ENCODE assay signal across 21 mouse cellular contexts in the genomic region with DNA sequence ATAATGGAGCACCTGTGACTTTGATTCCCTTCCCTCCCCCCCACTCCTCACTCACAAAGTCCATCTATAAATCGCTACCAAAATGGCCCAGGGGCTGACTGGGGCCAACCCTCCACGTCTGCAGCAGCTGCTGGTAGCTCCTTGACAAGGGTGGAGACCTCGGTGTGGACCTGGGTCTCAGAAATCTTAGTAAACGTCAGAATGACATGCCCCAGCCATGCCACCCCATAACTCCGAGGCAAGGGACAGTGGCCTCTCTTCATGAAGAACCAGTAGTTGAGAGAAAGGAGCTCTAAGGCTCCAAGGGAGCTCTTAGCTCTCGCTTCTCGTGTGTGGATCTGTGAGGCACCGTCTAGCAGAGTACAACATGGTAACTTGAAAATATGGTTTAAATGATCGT.
DNase-seq lines count a peak whose midpoint lies in the region; ATAC-seq and TF ChIP-seq lines count a peak whose summit lies in the region.
"Had no signal": no experiment of that assay in that cellular context is flagged by ENCODE, and none has a peak within 500 bp of the region (broad histone marks: within the 10 kb centered on the region; RNA-seq: fewer than 3 reads in every experiment).

No protein-coding gene starts in this region.

- no peaks in the 10 kb centered on the region for H3K9me3 ChIP-seq in embryonic facial prominence, embryonic 11.5 days (replicated peaks; ENCODE audit: control insufficient read depth, low read length)
- no peaks in the 10 kb centered on the region for H3K9me3 ChIP-seq in embryonic facial prominence, embryonic 14.5 days (ENCODE audit: control insufficient read depth, low read length)
- no peaks in the 10 kb centered on the region for H3K9me3 ChIP-seq in limb, embryonic 14.5 days (ENCODE audit: control insufficient read depth, low read length)
- H3K9me3 ChIP-seq: heart, embryonic 10.5 days; liver, embryonic 12.5 days had no signal

- 37% methylated on average over 9 of the region's 9 CpGs for WGBS in embryonic facial prominence, embryonic 11.5 days
- WGBS in embryonic facial prominence, embryonic 14.5 days, result 31% methylated on average over 9 of the region's 9 CpGs
- 14% methylated on average over 9 of the region's 9 CpGs for WGBS in limb, embryonic 14.5 days

- no peak for TF ChIP-seq CTCF in gastrocnemius, adult 2 months (IDR thresholded peaks at IDR 0.05)

- no peak overlapping the region for H3K9ac ChIP-seq in embryonic facial prominence, embryonic 11.5 days (replicated peaks; ENCODE audit: low read length)
- H3K9ac ChIP-seq in embryonic facial prominence, embryonic 14.5 days (ENCODE audit: low read depth, low read length), result no peak overlapping the region
- H3K9ac ChIP-seq in limb, embryonic 14.5 days (ENCODE audit: low read depth, low read length, severe bottlenecking), result no peak overlapping the region
- H3K9ac ChIP-seq: liver, embryonic 12.5 days had no signal

- no peak for DNase-seq in gastrocnemius, adult 2 months
- no peak for DNase-seq in gastrocnemius, postnatal 14 days
- DNase-seq in embryonic facial prominence, embryonic 11.5 days (ENCODE audit: low spot score), result no peak
- DNase-seq in embryonic facial prominence, embryonic 14.5 days (ENCODE audit: low spot score), result no peak
- no peak for DNase-seq in limb, embryonic 14.5 days (ENCODE audit: low spot score)
- DNase-seq in layer of hippocampus, postnatal 14 days (ENCODE audit: low spot score in 2 of 2), result no peak
- DNase-seq in B cell, adult 2 months, result no peak
- DNase-seq: adrenal gland, postnatal 10 days; embryo, embryonic 11 days; heart, postnatal 4 days; kidney, adult 11 months; layer of hippocampus, adult 9-11 months; lung, adult 18-20 months; lung, postnatal 10 days; right cerebral cortex, adult 18-20 months; right cerebral cortex, postnatal 4 days; thymus, postnatal 14 days had no signal

- no peaks in the 10 kb centered on the region for H3K36me3 ChIP-seq in embryonic facial prominence, embryonic 11.5 days (replicated peaks; ENCODE audit: control insufficient read depth, insufficient read depth, low read depth, low read length)
- H3K36me3 ChIP-seq in embryonic facial prominence, embryonic 14.5 days (ENCODE audit: control insufficient read depth, insufficient read depth, low read length), result no peaks in the 10 kb centered on the region
- no peaks in the 10 kb centered on the region for H3K36me3 ChIP-seq in limb, embryonic 14.5 days (ENCODE audit: control insufficient read depth, insufficient read depth, low read length)
- H3K36me3 ChIP-seq: heart, embryonic 10.5 days; liver, embryonic 12.5 days had no signal

- peak; percentile 50; the same call in 1 of the 2 replicates for ATAC-seq in embryonic facial prominence, embryonic 11.5 days (replicated peaks; ENCODE audit: insufficient number of reproducible peaks, low FRiP score, low TSS enrichment, low read depth)
- no peak for ATAC-seq in embryonic facial prominence, embryonic 14.5 days (ENCODE audit: low read depth)
- ATAC-seq in limb, embryonic 14.5 days (ENCODE audit: low FRiP score, low read depth), result 0 out of 2 replicates have a peak, but pooled peaks have one; percentile 21
- ATAC-seq: liver, embryonic 12.5 days had no signal

- intact Hi-C loops in gastrocnemius, adult 2 months (cut with DNase I), result loop anchor here (2.0 kb wide), 2 partner anchors 400 to 560 kb away; no protein-coding TSS in a partner anchor
- intact Hi-C loops in gastrocnemius, postnatal 14 days (cut with DNase I; ENCODE audit: low total_unique reads), result loop anchor here (5.0 kb wide), 1 partner anchor 397 kb away; the partner anchor contains the start of gene Zfp536

- TF ChIP-seq POLR2A in limb, embryonic 14.5 days (IDR thresholded peaks at IDR 0.05; ENCODE audit: borderline replicate concordance, extremely low read depth, insufficient read depth, insufficient read length), result no peak

- no peaks in the 10 kb centered on the region; the same call in 1 of the 2 replicates for H3K4me1 ChIP-seq in embryonic facial prominence, embryonic 11.5 days (ENCODE audit: control insufficient read depth, insufficient read depth, low read length)
- H3K4me1 ChIP-seq in embryonic facial prominence, embryonic 14.5 days (ENCODE audit: control insufficient read depth, insufficient read depth, low read length), result peaks cover 13% of the 10 kb centered on the region; the same call in 1 of the 2 replicates
- peaks cover 14% of the 10 kb centered on the region for H3K4me1 ChIP-seq in limb, embryonic 14.5 days (ENCODE audit: control insufficient read depth, insufficient read depth, low read length)
- H3K4me1 ChIP-seq: liver, embryonic 12.5 days had no signal

- H3K27me3 ChIP-seq in embryonic facial prominence, embryonic 11.5 days (ENCODE audit: control insufficient read depth, insufficient read depth, low read length), result no peaks in the 10 kb centered on the region
- H3K27me3 ChIP-seq in embryonic facial prominence, embryonic 14.5 days (replicated peaks; ENCODE audit: control insufficient read depth, insufficient read depth, low read length), result peaks cover 9% of the 10 kb centered on the region; the same call in 1 of the 2 replicates
- H3K27me3 ChIP-seq in limb, embryonic 14.5 days (ENCODE audit: control insufficient read depth, insufficient read depth, low read length), result no peaks in the 10 kb centered on the region

- peak overlapping the region; percentile 65 for H3K4me3 ChIP-seq in gastrocnemius, adult 2 months
- no peak overlapping the region for H3K4me3 ChIP-seq in embryonic facial prominence, embryonic 11.5 days (ENCODE audit: low read depth, low read length)
- H3K4me3 ChIP-seq in embryonic facial prominence, embryonic 14.5 days (ENCODE audit: low read depth, low read length), result no peak overlapping the region
- no peak overlapping the region for H3K4me3 ChIP-seq in limb, embryonic 14.5 days (replicated peaks; ENCODE audit: low read length)
- H3K4me3 ChIP-seq: heart, embryonic 10.5 days; left cerebral cortex, adult 2 months; liver, embryonic 12.5 days had no signal

- no peak overlapping the region for H3K27ac ChIP-seq in gastrocnemius, adult 2 months
- no peak overlapping the region for H3K27ac ChIP-seq in embryonic facial prominence, embryonic 11.5 days (replicated peaks; ENCODE audit: low read depth, low read length)
- H3K27ac ChIP-seq in embryonic facial prominence, embryonic 14.5 days (replicated peaks; ENCODE audit: low read depth, low read length), result no peak overlapping the region
- no peak overlapping the region for H3K27ac ChIP-seq in limb, embryonic 14.5 days (replicated peaks; ENCODE audit: low read depth, low read length)
- H3K27ac ChIP-seq: left cerebral cortex, adult 2 months; liver, embryonic 12.5 days had no signal

- no peak overlapping the region for H3K4me2 ChIP-seq in embryonic facial prominence, embryonic 11.5 days (ENCODE audit: low read depth, low read length)
- H3K4me2 ChIP-seq in embryonic facial prominence, embryonic 14.5 days (ENCODE audit: low read depth, low read length), result peak overlapping the region; percentile 21; the same call in 1 of the 2 replicates
- 0 out of 2 replicates have a peak overlapping the region, but pooled peaks have one; percentile 13 for H3K4me2 ChIP-seq in limb, embryonic 14.5 days (replicated peaks; ENCODE audit: low read depth, low read length, severe bottlenecking)
- H3K4me2 ChIP-seq: liver, embryonic 12.5 days; midbrain, embryonic 11.5 days had no signal
